Mouse (Mus musculus) intestine, postnatal 0 days (tissue): ENCODE data around the gene Nkx1-1. TPM values are rescaled to one million over a fixed set of nuclear protein-coding genes. Genes with fewer than 3 reads are reported as not detected.

Experiments used
- ATAC-seq: fragments of 200-750 bp; cut with Nextera tagmentation; 2 replicates; pipeline ENCODE4 v1.8.0; 2017; ENCODE audit warnings: mild to moderate bottlenecking, moderate TSS enrichment, moderate library complexity
- H3K27ac ChIP-seq: fragments of 300-500 bp; sonication (generic); 2 replicates; pipeline ENCODE4 v1.5.1; 2014; ENCODE audit warnings: mild to moderate bottlenecking, low read depth, low read length, moderate library complexity
- H3K27me3 ChIP-seq: fragments of 300-500 bp; sonication (generic); replicated peaks from 2 replicates; pipeline ENCODE4 v1.6.1; 2014; ENCODE audit warnings: low read length, mixed read lengths; ENCODE audit not compliant: control insufficient read depth, insufficient read depth
- H3K36me3 ChIP-seq: fragments of 300-500 bp; sonication (generic); 2 replicates; pipeline ENCODE4 v1.6.1; 2014; ENCODE audit warnings: mild to moderate bottlenecking, moderate library complexity; ENCODE audit not compliant: control insufficient read depth, insufficient read depth
- H3K4me1 ChIP-seq: fragments of 300-500 bp; sonication (generic); replicated peaks from 2 replicates; pipeline ENCODE4 v1.6.1; 2014; ENCODE audit warnings: antibody characterized with exemption, low read length, mixed read lengths; ENCODE audit not compliant: control insufficient read depth, insufficient read depth
- H3K4me2 ChIP-seq: fragments of 300-500 bp; sonication (generic); replicated peaks from 2 replicates; pipeline ENCODE4 v1.6.1; 2014; ENCODE audit warnings: low read depth, mild to moderate bottlenecking, moderate library complexity
- H3K4me3 ChIP-seq: fragments of 300-500 bp; sonication (generic); 2 replicates; pipeline ENCODE4 v1.5.1; 2014; ENCODE audit warnings: low read depth, low read length
- H3K9ac ChIP-seq: fragments of 300-500 bp; sonication (generic); 2 replicates; pipeline ENCODE4 v1.6.1; 2014; ENCODE audit warnings: mild to moderate bottlenecking, low read depth, low read length
- H3K9me3 ChIP-seq: fragments of 300-500 bp; sonication (generic); 2 replicates; pipeline ENCODE4 v1.6.1; 2016; ENCODE audit warnings: mixed run types; ENCODE audit not compliant: control insufficient read depth
- CTCF ChIP-seq: sonication (generic); IDR thresholded peaks from 2 replicates; pipeline ENCODE4 v1.5.1; 2016; ENCODE audit warnings: low read depth, mild to moderate bottlenecking, control low read depth, antibody characterized with exemption, moderate library complexity
- WGBS: fragments of 180-500 bp; shearing (Covaris S2); extraction: QIAGEN DNeasy Blood & Tissue Kit; methylation state at CpG from one replicate; pipeline ENCODE4 v1.1.7; 2014; 5-methylcytosine and 5-hydroxymethylcytosine counted together
- polyA plus RNA-seq: library from polyadenylated mRNA; unstranded; fragments of >200 nt; fragmentation: Nextera tagmentation; extraction: Ambion mirVana; gene quantifications from 2 replicates; pipeline ENCODE4 v1.2.1, GENCODE M21; 2015

The Nkx1-1 gene
- polyA plus RNA-seq, 1 experiment from 2014 or later = not detected

DNA sequence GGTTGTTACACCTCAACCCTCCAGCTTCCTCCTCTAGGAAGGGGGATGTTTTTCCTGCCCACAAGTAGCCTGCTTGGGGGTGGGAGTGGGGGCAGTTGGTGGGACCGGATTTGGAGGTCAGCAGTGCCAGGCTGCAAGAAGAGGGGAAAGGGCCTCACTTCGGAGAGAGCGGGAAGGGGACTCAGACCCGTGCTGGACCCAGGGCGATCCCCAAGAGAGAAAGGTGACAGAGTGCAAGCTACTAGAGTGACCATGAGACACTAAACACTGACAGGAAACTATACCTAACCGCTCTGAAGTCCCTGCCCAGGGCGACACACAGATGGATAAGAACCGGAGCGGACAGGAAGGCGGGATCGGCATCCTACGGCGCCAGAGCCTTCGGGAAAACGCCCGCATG lies 3.7 kb downstream of the Nkx1-1 start:
- Histone ChIP-seq H3K9me3 (no peaks in the 10 kb centered on the region), H3K4me3 (no peak overlapping the region), H3K27me3 (peaks cover 72% of the 10 kb centered on the region), H3K4me1 (no peaks in the 10 kb centered on the region), H3K4me2 (no peak overlapping the region), H3K27ac (no peak overlapping the region), H3K9ac (no peak overlapping the region), H3K36me3 (no peaks in the 10 kb centered on the region)
- no peak for TF ChIP-seq CTCF
- 4% methylated on average over 16 of the region's 16 CpGs for WGBS
- ATAC-seq = no peak

DNA sequence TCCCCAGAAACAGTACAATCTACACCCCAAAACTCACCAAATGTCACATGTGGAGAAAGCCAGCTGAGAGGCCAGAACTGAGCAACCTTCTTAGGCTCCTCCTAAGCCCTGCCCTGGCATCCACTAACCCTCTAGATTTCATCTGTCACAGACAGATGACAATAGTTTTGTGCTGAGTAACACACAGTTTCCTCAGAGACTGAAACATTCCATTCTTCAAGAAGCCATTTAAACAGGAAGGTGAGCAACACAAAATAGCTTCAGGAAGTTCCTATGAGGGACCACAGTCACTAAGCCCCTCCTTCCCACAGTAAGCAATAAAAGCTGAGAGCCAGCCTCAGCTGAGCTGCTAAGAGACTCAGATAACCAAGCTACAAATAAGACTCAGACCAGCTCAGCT lies 6.3 kb downstream of the Nkx1-1 start:
- no peaks in the 10 kb centered on the region for H3K4me1 ChIP-seq
- H3K9ac ChIP-seq = no peak overlapping the region
- no peak for TF ChIP-seq CTCF
- H3K36me3 ChIP-seq = no peaks in the 10 kb centered on the region
- H3K9me3 ChIP-seq = no peaks in the 10 kb centered on the region
- no peak for ATAC-seq
- H3K4me3 ChIP-seq = no peak overlapping the region
- H3K27me3 ChIP-seq = peaks cover 46% of the 10 kb centered on the region
- no peak overlapping the region for H3K4me2 ChIP-seq
- H3K27ac ChIP-seq = no peak overlapping the region

- 0 out of 2 replicates have a peak, but pooled peaks cover under 1% of the 10 kb centered on the region for H3K36me3 ChIP-seq
- H3K27ac ChIP-seq = no peak overlapping the region
- H3K4me3 ChIP-seq = no peak overlapping the region
- H3K27me3 ChIP-seq = no peaks in the 10 kb centered on the region
- 50% methylated on average over 3 of the region's 3 CpGs for WGBS
- H3K4me1 ChIP-seq = no peaks in the 10 kb centered on the region
- no peak for TF ChIP-seq CTCF
- no peak overlapping the region for H3K4me2 ChIP-seq
- H3K9ac ChIP-seq = no peak overlapping the region
- H3K9me3 ChIP-seq = no peaks in the 10 kb centered on the region
- no peak for ATAC-seq
Observed at GRCm38 (mm10) chr5:33420313-33420712, 13.5 kb downstream of the Nkx1-1 start.

DNA sequence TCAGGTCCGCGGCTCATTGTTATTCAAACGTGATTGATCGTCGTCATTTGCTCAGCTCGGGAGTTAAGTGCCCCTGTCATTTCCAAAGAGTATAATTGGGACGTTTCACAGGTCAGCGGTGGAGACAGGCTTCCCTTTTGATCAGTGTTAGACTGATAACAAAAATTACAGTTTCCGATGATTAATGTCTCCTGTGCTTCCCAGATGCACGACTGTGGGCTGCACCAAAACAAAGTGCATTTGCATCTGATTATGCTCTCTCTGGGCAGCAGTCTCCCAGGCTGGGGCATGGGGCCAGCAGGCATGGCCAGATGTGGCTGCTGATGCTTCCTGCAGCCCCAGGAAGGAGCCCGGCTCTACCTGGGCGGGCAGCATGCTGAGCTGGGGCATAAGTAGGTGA lies 33.0 kb downstream of the Nkx1-1 start:
- no peak overlapping the region for H3K9ac ChIP-seq
- ATAC-seq = no peak
- no peaks in the 10 kb centered on the region for H3K4me1 ChIP-seq
- WGBS = 71% methylated on average over 12 of the region's 12 CpGs
- H3K4me2 ChIP-seq = no peak overlapping the region
- H3K27me3 ChIP-seq = no peaks in the 10 kb centered on the region
- no peak overlapping the region for H3K4me3 ChIP-seq
- TF ChIP-seq CTCF = no peak
- H3K36me3 ChIP-seq = peaks cover 26% of the 10 kb centered on the region
- no peaks in the 10 kb centered on the region for H3K9me3 ChIP-seq
- no peak overlapping the region for H3K27ac ChIP-seq

DNA sequence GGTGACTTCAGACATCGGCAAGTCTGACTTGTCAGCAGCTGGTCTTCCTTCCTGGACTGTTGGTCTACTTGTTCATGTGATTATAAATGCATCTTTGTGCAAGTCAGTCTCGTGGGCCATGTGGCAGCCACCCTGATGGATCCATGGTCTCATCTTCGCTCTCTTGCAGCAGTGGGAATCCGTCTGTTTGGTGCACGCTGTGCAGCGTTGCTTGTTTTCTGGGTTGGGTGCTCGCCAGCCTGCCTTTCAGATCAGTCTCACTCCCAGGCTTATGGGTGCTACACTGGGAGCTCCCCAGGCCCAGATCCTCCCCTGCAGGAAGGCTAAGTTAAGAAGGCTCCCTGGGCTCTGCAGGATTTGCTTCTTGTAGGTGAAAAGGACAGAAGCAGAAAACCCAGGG lies 36.9 kb downstream of the Nkx1-1 start:
- 82% methylated on average over 7 of the region's 7 CpGs for WGBS
- H3K27me3 ChIP-seq = no peaks in the 10 kb centered on the region
- H3K27ac ChIP-seq = no peak overlapping the region
- H3K9ac ChIP-seq = no peak overlapping the region
- peaks cover 9% of the 10 kb centered on the region; the same call in 1 of the 2 replicates for H3K36me3 ChIP-seq
- H3K4me3 ChIP-seq = no peak overlapping the region
- no peak for ATAC-seq
- H3K4me2 ChIP-seq = no peak overlapping the region
- H3K4me1 ChIP-seq = no peaks in the 10 kb centered on the region
- TF ChIP-seq CTCF = no peak
- no peaks in the 10 kb centered on the region for H3K9me3 ChIP-seq

DNA sequence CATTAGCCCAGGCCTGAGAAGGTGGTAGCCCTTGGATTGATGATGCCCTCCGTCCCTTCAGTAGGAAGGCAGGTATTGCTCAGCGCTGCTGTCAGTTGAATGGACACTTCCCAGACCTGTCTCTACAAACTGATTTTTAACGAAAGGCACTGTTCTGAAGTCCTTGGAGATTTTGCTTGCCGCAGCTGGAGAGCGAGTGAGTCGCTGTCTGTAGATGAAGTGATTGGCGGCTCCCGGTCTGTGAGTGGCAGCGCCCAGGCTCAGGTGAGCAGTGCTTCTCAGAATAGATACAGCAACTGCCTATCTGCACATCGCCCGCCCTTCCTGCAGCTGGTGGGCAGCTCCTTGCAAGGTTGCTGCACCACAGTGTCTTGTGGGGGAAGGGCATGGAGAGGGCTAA lies 38.1 kb downstream of the Nkx1-1 start:
- ATAC-seq = no peak
- no peak overlapping the region for H3K9ac ChIP-seq
- WGBS = 93% methylated on average over 11 of the region's 11 CpGs
- no peak overlapping the region for H3K4me2 ChIP-seq
- no peaks in the 10 kb centered on the region for H3K9me3 ChIP-seq
- TF ChIP-seq CTCF = no peak
- no peaks in the 10 kb centered on the region for H3K4me1 ChIP-seq
- no peak overlapping the region for H3K27ac ChIP-seq
- H3K27me3 ChIP-seq = no peaks in the 10 kb centered on the region
- peaks cover 20% of the 10 kb centered on the region; the same call in 1 of the 2 replicates for H3K36me3 ChIP-seq
- H3K4me3 ChIP-seq = no peak overlapping the region

GRCm38 (mm10) chr5:33393803-33394202 lies 40.0 kb downstream of the Nkx1-1 start:
- H3K27ac ChIP-seq = no peak overlapping the region
- H3K4me2 ChIP-seq = no peak overlapping the region
- ATAC-seq = peak; percentile 61
- no peak overlapping the region for H3K4me3 ChIP-seq
- no peak overlapping the region for H3K9ac ChIP-seq
- no peaks in the 10 kb centered on the region for H3K4me1 ChIP-seq
- H3K36me3 ChIP-seq = peaks cover 34% of the 10 kb centered on the region
- H3K9me3 ChIP-seq = no peaks in the 10 kb centered on the region
- H3K27me3 ChIP-seq = no peaks in the 10 kb centered on the region
- TF ChIP-seq CTCF = peak; percentile 98
- 19% methylated on average over 7 of the region's 7 CpGs for WGBS
